Mouse (Mus musculus): Measurements from ENCODE around the gene Hmgcl. TPM values are rescaled to one million over a fixed set of nuclear protein-coding genes. Genes with fewer than 3 reads are reported as not detected.
A peak's percentile ranks its signal among the peaks of the same experiment; 100 is the strongest.

Gene Hmgcl
- polyA plus RNA-seq, 1 experiment from 2014 or later: 54.0 TPM

DNA sequence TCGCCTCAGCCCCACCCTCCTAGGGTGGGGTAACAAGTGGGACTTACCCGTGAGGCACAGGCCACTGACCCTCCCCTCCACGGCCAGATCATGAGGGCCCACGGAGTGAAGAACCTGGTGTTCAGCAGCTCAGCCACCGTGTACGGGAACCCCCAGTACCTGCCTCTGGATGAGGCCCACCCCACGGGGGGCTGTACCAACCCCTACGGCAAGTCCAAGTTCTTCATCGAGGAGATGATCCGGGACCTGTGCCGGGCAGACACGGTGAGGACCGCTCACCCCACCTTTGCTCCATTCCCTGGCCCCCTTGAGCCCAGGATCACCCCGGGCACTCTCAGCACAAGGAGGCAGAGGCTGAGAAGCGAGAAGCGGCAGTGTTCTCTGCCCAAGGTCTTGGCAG lies 20.0 kb downstream of the Hmgcl start:
- no peak overlapping the region for H3K4me3 ChIP-seq (ENCODE audit: low read depth, low read length)
- ATAC-seq (ENCODE audit: low FRiP score) (no peak), DNase-seq (ENCODE audit: low spot score) (no peak)
- no peak overlapping the region for H3K27ac ChIP-seq (ENCODE audit: low read depth, low read length)
- no peaks in the 10 kb centered on the region for H3K9me3 ChIP-seq (ENCODE audit: control insufficient read depth, low read length)
- no peak overlapping the region for H3K4me2 ChIP-seq (replicated peaks; ENCODE audit: low read depth, low read length)
- peaks cover 27% of the 10 kb centered on the region for H3K36me3 ChIP-seq (ENCODE audit: control insufficient read depth, insufficient read depth, low read length)
- WGBS: 95% methylated on average over 16 of the region's 16 CpGs
- no peaks in the 10 kb centered on the region for H3K27me3 ChIP-seq (ENCODE audit: control insufficient read depth, insufficient read depth, low read length)
- peaks cover 4% of the 10 kb centered on the region; the same call in 1 of the 2 replicates for H3K4me1 ChIP-seq (replicated peaks; ENCODE audit: control insufficient read depth, insufficient read depth, low read length)
- H3K9ac ChIP-seq (ENCODE audit: low read depth, low read length): no peak overlapping the region

DNA sequence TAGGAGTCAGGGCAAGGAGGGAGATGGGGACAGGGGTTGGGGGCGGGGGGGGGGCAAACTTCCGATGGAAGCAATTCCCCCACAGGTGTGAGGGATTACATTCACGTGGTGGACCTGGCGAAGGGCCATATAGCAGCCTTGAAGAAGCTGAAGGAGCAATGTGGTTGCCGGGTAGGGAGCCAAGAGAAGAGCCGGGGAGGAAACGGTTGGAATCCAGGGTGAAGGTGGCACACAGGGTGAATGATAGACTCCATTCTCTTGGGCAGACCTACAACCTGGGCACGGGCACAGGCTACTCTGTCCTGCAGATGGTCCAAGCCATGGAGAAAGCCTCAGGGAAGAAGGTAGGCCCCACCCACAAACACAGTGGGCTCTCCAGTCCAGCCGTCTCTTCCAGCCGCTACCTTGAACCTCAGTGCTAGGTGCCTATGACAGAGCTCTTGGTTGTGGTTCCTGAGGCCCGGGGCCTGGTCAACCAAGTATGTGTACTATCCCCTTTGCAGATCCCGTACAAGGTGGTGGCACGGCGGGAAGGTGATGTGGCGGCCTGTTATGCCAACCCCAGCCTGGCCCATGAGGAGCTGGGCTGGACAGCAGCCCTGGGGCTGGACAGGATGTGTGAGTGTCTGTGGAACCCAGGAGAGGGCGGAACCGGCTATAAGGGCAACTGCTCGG lies 21.0 kb downstream of the Hmgcl start:
- Histone ChIP-seq H3K4me2 (replicated peaks; ENCODE audit: low read depth, low read length) (no peak overlapping the region), H3K27ac (ENCODE audit: low read depth, low read length) (no peak overlapping the region), H3K4me1 (replicated peaks; ENCODE audit: control insufficient read depth, insufficient read depth, low read length) (peaks cover 7% of the 10 kb centered on the region; the same call in 1 of the 2 replicates), H3K9ac (ENCODE audit: low read depth, low read length) (no peak overlapping the region), H3K27me3 (ENCODE audit: control insufficient read depth, insufficient read depth, low read length) (no peaks in the 10 kb centered on the region), H3K4me3 (ENCODE audit: low read depth, low read length) (no peak overlapping the region), H3K36me3 (ENCODE audit: control insufficient read depth, insufficient read depth, low read length) (peaks cover 27% of the 10 kb centered on the region), H3K9me3 (ENCODE audit: control insufficient read depth, low read length) (no peaks in the 10 kb centered on the region)
- ATAC-seq (ENCODE audit: low FRiP score) (no peak), DNase-seq (ENCODE audit: low spot score) (no peak)
- WGBS: 91% methylated on average over 18 of the region's 18 CpGs

DNA sequence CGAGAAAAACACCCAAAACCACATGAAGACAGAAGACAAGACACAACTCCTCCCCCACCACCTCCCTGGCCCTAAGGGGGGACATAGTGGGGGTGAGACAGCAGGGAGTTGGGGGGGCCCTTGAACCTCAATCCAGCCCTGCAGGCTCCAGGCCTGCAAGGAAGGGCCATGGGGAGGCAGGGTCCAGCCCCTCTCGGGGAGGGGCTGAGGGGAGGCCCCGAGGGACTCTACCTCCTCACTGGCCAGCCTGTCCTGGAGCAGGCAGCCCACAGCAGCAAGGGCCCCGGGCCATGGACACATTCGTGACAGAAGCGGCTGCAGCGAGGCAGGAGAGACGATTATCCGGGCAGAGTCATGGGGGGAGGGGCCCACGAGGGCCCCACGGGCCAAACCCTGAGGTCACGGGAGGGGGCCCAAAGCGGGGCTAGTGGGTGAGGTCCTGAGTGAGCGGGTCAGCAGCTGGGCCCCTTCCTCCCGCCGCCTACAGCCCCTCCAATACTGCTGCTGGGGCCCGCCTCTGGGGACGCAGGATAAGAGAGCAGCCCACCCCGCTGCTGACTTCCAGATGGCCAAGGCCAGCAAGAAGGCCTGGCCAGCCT lies 22.1 kb downstream of the Hmgcl start:
- ATAC-seq (ENCODE audit: low FRiP score) (no peak), DNase-seq (ENCODE audit: low spot score) (no peak)
- H3K4me1 ChIP-seq (replicated peaks; ENCODE audit: control insufficient read depth, insufficient read depth, low read length): peaks cover 7% of the 10 kb centered on the region; the same call in 1 of the 2 replicates
- 71% methylated on average over 19 of the region's 19 CpGs for WGBS
- H3K4me2 ChIP-seq (replicated peaks; ENCODE audit: low read depth, low read length): no peak overlapping the region
- H3K4me3 ChIP-seq (ENCODE audit: low read depth, low read length): no peak overlapping the region
- H3K9ac ChIP-seq (ENCODE audit: low read depth, low read length): no peak overlapping the region
- no peaks in the 10 kb centered on the region for H3K9me3 ChIP-seq (ENCODE audit: control insufficient read depth, low read length)
- H3K36me3 ChIP-seq (ENCODE audit: control insufficient read depth, insufficient read depth, low read length): peaks cover 27% of the 10 kb centered on the region
- no peaks in the 10 kb centered on the region for H3K27me3 ChIP-seq (ENCODE audit: control insufficient read depth, insufficient read depth, low read length)
- H3K27ac ChIP-seq (ENCODE audit: low read depth, low read length): no peak overlapping the region

DNA sequence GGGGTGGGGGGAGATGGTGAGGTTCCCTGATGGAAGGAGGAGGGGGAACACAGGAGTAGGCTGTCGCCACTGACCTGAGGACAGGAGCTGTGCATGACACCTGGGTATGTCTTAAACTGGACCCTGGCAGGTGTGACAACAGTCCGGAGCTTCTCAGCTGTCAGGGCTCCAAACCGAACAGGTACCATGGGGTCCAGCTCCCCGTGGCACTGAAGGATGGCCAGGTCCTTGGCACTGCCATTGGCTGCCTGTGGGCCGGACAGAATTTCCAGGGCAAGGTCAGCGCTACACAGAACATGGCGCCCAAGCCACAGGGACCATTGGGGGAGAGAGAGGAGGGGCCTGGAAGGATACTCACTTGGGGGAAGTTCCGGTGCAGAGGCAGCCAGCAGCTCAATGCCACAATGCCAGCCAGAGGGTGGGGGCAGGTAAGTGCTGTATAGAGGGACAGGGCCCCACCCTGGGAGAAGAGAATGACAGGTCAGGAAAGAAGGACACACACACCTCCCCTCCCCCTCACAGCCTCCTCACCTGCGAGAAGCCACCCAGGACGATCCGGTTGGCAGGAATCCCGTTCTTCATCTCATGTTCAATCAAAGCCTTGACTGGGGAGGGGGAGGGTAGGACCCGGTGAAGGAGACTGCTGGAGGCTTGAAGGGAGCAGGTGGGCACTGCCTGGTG lies 23.0 kb downstream of the Hmgcl start:
- no peak overlapping the region for H3K4me3 ChIP-seq (ENCODE audit: low read depth, low read length)
- no peaks in the 10 kb centered on the region for H3K27me3 ChIP-seq (ENCODE audit: control insufficient read depth, insufficient read depth, low read length)
- no peaks in the 10 kb centered on the region for H3K9me3 ChIP-seq (ENCODE audit: control insufficient read depth, low read length)
- H3K9ac ChIP-seq (ENCODE audit: low read depth, low read length): no peak overlapping the region
- H3K27ac ChIP-seq (ENCODE audit: low read depth, low read length): no peak overlapping the region
- ATAC-seq (ENCODE audit: low FRiP score) (no peak), DNase-seq (ENCODE audit: low spot score) (no peak)
- peaks cover 27% of the 10 kb centered on the region for H3K36me3 ChIP-seq (ENCODE audit: control insufficient read depth, insufficient read depth, low read length)
- no peak overlapping the region for H3K4me2 ChIP-seq (replicated peaks; ENCODE audit: low read depth, low read length)
- H3K4me1 ChIP-seq (replicated peaks; ENCODE audit: control insufficient read depth, insufficient read depth, low read length): peaks cover 7% of the 10 kb centered on the region; the same call in 1 of the 2 replicates
- 84% methylated on average over 13 of the region's 13 CpGs for WGBS

DNA sequence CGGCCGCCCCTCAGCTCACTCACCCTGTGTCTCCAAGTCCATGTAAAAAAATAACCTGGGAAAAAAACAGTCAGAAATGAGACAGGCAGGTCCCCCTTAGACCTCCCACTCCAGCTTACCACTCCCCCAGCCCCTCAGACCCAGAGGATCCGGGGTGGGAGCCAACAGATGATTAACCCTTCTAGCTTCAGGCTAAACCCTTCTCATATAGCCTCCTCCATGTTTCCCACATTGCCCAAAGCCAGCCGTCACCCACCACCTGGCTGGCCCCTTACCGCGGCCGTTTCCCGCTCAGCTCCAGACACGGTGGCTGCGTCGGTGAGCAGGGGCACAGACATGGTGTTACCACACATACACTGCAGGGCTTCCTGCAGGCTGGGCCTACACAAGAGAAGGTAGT lies 24.3 kb downstream of the Hmgcl start:
- no peak for ATAC-seq (ENCODE audit: low FRiP score)
- DNase-seq (ENCODE audit: low spot score): no peak
- H3K27me3 ChIP-seq (ENCODE audit: control insufficient read depth, insufficient read depth, low read length): no peaks in the 10 kb centered on the region
- no peak overlapping the region for H3K9ac ChIP-seq (ENCODE audit: low read depth, low read length)
- peaks cover 27% of the 10 kb centered on the region for H3K36me3 ChIP-seq (ENCODE audit: control insufficient read depth, insufficient read depth, low read length)
- no peak overlapping the region for H3K4me2 ChIP-seq (replicated peaks; ENCODE audit: low read depth, low read length)
- H3K27ac ChIP-seq (ENCODE audit: low read depth, low read length): no peak overlapping the region
- 93% methylated on average over 11 of the region's 11 CpGs for WGBS
- H3K4me3 ChIP-seq (ENCODE audit: low read depth, low read length): no peak overlapping the region
- H3K4me1 ChIP-seq (replicated peaks; ENCODE audit: control insufficient read depth, insufficient read depth, low read length): peaks cover 4% of the 10 kb centered on the region; the same call in 1 of the 2 replicates
- H3K9me3 ChIP-seq (ENCODE audit: control insufficient read depth, low read length): no peaks in the 10 kb centered on the region

DNA sequence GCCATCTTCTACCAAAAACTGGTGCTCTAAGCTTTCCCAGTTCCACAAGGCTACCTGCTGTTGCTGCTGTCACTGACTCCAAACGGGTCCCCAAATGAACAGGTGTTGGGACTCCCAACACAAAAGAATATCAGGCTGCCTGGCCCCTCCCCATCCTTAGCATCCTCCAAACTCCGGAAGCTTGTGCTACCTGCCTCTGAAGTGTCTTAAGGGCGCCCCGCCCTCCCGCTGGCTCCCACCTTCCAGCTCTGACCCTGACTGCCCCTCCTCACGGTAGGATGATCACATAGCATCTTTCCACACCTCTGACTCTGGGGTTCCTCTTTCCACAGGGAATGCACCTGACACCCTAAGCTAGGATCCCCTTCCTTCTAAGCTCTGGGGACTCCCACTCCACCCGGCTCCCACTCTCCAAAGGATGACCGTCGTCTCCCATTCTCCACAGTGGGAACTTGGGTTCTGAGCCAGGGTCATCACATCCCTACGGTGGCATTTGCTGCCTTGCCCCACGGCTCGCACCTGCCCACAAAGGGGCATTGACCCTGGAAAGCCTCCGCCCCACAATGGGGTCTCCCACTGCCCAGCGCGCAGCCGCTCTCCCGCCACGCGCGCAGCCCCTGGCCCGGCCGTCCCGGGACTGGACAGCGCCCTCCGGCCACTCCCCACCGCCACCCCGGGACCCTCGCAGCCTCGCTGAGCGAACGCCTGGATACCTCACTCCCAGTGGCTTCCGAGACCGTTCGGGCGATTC lies 25.7 kb downstream of the Hmgcl start:
- ATAC-seq (ENCODE audit: low FRiP score): peak; percentile 73
- WGBS: 1% methylated on average over 34 of the region's 35 CpGs
- Histone ChIP-seq H3K36me3 (ENCODE audit: control insufficient read depth, insufficient read depth, low read length) (peaks cover 29% of the 10 kb centered on the region), H3K4me1 (replicated peaks; ENCODE audit: control insufficient read depth, insufficient read depth, low read length) (peaks cover 4% of the 10 kb centered on the region; the same call in 1 of the 2 replicates), H3K4me2 (replicated peaks; ENCODE audit: low read depth, low read length) (peak overlapping the region; percentile 96), H3K27ac (ENCODE audit: low read depth, low read length) (peak overlapping the region; percentile 39; the same call in 1 of the 2 replicates), H3K9me3 (ENCODE audit: control insufficient read depth, low read length) (no peaks in the 10 kb centered on the region), H3K27me3 (ENCODE audit: control insufficient read depth, insufficient read depth, low read length) (no peaks in the 10 kb centered on the region), H3K9ac (ENCODE audit: low read depth, low read length) (peak overlapping the region; percentile 92), H3K4me3 (ENCODE audit: low read depth, low read length) (peak overlapping the region; percentile 96)
- no peak for DNase-seq (ENCODE audit: low spot score)

DNA sequence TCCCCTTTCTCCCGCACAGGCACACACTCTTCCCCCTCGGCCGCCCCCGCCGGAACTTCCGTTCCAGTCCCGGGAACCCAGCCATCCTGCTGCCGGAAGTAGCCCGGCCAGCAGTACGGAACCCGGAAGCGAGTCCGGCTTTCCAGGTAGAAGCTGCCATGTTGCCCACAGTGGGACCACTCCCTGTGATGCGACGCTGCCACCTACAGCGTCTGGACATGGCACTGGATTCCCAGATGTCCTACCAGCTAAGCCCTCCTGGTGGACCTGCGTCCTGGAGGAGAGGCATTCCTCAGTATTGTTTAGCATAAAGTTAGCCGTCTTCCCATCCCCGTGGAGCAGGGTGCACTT lies 26.3 kb downstream of the Hmgcl start, which contains the start of gene Lypla2:
Lypla2 (minus strand) TSS at position 71 of the 351 bp plus-strand sequence.
- peaks cover 24% of the 10 kb centered on the region for H3K36me3 ChIP-seq (ENCODE audit: control insufficient read depth, insufficient read depth, low read length)
- H3K4me2 ChIP-seq (replicated peaks; ENCODE audit: low read depth, low read length): peak within 1 kb of the TSS; percentile 96
- H3K4me3 ChIP-seq (ENCODE audit: low read depth, low read length): peak within 1 kb of the TSS; percentile 96
- H3K27ac ChIP-seq (ENCODE audit: low read depth, low read length): peak within 1 kb of the TSS; percentile 39; the same call in 1 of the 2 replicates
- peaks cover 4% of the 10 kb centered on the region; the same call in 1 of the 2 replicates for H3K4me1 ChIP-seq (replicated peaks; ENCODE audit: control insufficient read depth, insufficient read depth, low read length)
- WGBS: 2% methylated on average over 18 of the region's 19 CpGs
- H3K9me3 ChIP-seq (ENCODE audit: control insufficient read depth, low read length): no peaks in the 10 kb centered on the region
- DNase-seq (ENCODE audit: low spot score) (peak; percentile 83), ATAC-seq (ENCODE audit: low FRiP score) (peak; percentile 78)
- no peaks in the 10 kb centered on the region for H3K27me3 ChIP-seq (ENCODE audit: control insufficient read depth, insufficient read depth, low read length)
- peak within 1 kb of the TSS; percentile 92 for H3K9ac ChIP-seq (ENCODE audit: low read depth, low read length)
